In genomic region chr7:91423784-91424183, GRCm38 (mm10) we compare ENCODE assay signal across 24 mouse cellular contexts.
A peak's percentile ranks its signal among the peaks of the same experiment; 100 is the strongest.
DNase-seq lines count a peak whose midpoint lies in the region; ATAC-seq lines count a peak whose summit lies in the region.
"Had no signal": no experiment of that assay in that cellular context is flagged by ENCODE, and none has a peak within 500 bp of the region (broad histone marks: within the 10 kb centered on the region; RNA-seq: fewer than 3 reads in every experiment).

No protein-coding gene starts in this region.

- no peak overlapping the region for H3K27ac ChIP-seq in forebrain, embryonic 13.5 days
- H3K27ac ChIP-seq in forebrain, embryonic 10.5 days = no peak overlapping the region
- no peak overlapping the region for H3K27ac ChIP-seq in intestine, embryonic 16.5 days (ENCODE audit: low read length)
- H3K27ac ChIP-seq: embryonic facial prominence, embryonic 15.5 days; heart, embryonic 10.5 days; hindbrain, embryonic 12.5 days had no signal

- H3K4me3 ChIP-seq in forebrain, embryonic 13.5 days = no peak overlapping the region
- H3K4me3 ChIP-seq in forebrain, embryonic 10.5 days = no peak overlapping the region
- H3K4me3 ChIP-seq in intestine, embryonic 16.5 days (ENCODE audit: low read length) = no peak overlapping the region
- H3K4me3 ChIP-seq: embryonic facial prominence, embryonic 15.5 days; erythroblast, embryonic 14.5 days; heart, embryonic 10.5 days; hindbrain, embryonic 12.5 days had no signal

- H3K4me1 ChIP-seq in forebrain, embryonic 13.5 days = no peaks in the 10 kb centered on the region
- no peaks in the 10 kb centered on the region for H3K4me1 ChIP-seq in forebrain, embryonic 10.5 days
- no peaks in the 10 kb centered on the region for H3K4me1 ChIP-seq in intestine, embryonic 16.5 days (ENCODE audit: control insufficient read depth, insufficient read depth, low read length)
- H3K4me1 ChIP-seq: embryonic facial prominence, embryonic 15.5 days; heart, embryonic 10.5 days; hindbrain, embryonic 12.5 days had no signal

- H3K4me2 ChIP-seq in forebrain, embryonic 13.5 days = no peak overlapping the region
- H3K4me2 ChIP-seq in intestine, embryonic 16.5 days (ENCODE audit: low read depth, low read length) = no peak overlapping the region
- H3K4me2 ChIP-seq: embryonic facial prominence, embryonic 15.5 days; hindbrain, embryonic 12.5 days had no signal

- no peaks in the 10 kb centered on the region for H3K9me3 ChIP-seq in forebrain, embryonic 13.5 days (replicated peaks)
- no peaks in the 10 kb centered on the region for H3K9me3 ChIP-seq in forebrain, embryonic 10.5 days
- H3K9me3 ChIP-seq in intestine, embryonic 16.5 days (ENCODE audit: control insufficient read depth, low read length) = no peaks in the 10 kb centered on the region
- H3K9me3 ChIP-seq: embryonic facial prominence, embryonic 15.5 days; heart, embryonic 10.5 days; hindbrain, embryonic 12.5 days had no signal

- 85% methylated on average over 4 of the region's 4 CpGs for WGBS in forebrain, embryonic 13.5 days
- WGBS in forebrain, embryonic 10.5 days = 79% methylated on average over 4 of the region's 4 CpGs
- WGBS in intestine, embryonic 16.5 days = 44% methylated on average over 4 of the region's 4 CpGs

- H3K27me3 ChIP-seq in forebrain, embryonic 13.5 days = no peaks in the 10 kb centered on the region
- no peaks in the 10 kb centered on the region for H3K27me3 ChIP-seq in forebrain, embryonic 10.5 days (ENCODE audit: poor library complexity, severe bottlenecking)
- H3K27me3 ChIP-seq in intestine, embryonic 16.5 days (replicated peaks; ENCODE audit: control insufficient read depth, insufficient read depth, low read length) = no peaks in the 10 kb centered on the region
- H3K27me3 ChIP-seq: embryonic facial prominence, embryonic 15.5 days; hindbrain, embryonic 12.5 days had no signal

- no peak for DNase-seq in forebrain, embryonic 10.5 days (ENCODE audit: extremely low spot score, low spot score)
- DNase-seq in frontal cortex, postnatal 36 days (ENCODE audit: low spot score in 2 of 2) = no peak
- peak; percentile 18 for DNase-seq in A20 (ENCODE audit: low read depth, low spot score)
- DNase-seq: adrenal gland, postnatal 14 days; cerebellum, adult 2 months; cerebellum, postnatal 10 days; embryo, embryonic 11 days; gastrocnemius, postnatal 10 days; heart, adult 18-20 months; heart, postnatal 10 days; heart, postnatal 4 days; kidney, adult 2 months had no signal

- no peaks in the 10 kb centered on the region for H3K36me3 ChIP-seq in forebrain, embryonic 13.5 days (ENCODE audit: poor library complexity, severe bottlenecking)
- H3K36me3 ChIP-seq in forebrain, embryonic 10.5 days (replicated peaks) = no peaks in the 10 kb centered on the region
- H3K36me3 ChIP-seq in intestine, embryonic 16.5 days (ENCODE audit: control insufficient read depth, insufficient read depth, low read length) = no peaks in the 10 kb centered on the region
- H3K36me3 ChIP-seq: embryonic facial prominence, embryonic 15.5 days; heart, embryonic 10.5 days; hindbrain, embryonic 12.5 days had no signal

- H3K9ac ChIP-seq in forebrain, embryonic 13.5 days = no peak overlapping the region
- H3K9ac ChIP-seq in intestine, embryonic 16.5 days (ENCODE audit: low read depth, low read length) = no peak overlapping the region
- H3K9ac ChIP-seq: embryonic facial prominence, embryonic 15.5 days; hindbrain, embryonic 12.5 days had no signal

- peak; percentile 53; the same call in 1 of the 2 replicates for ATAC-seq in forebrain, embryonic 13.5 days
- 0 out of 2 replicates have a peak, but pooled peaks have one; percentile 9 for ATAC-seq in frontal cortex, adult (ENCODE audit: low TSS enrichment)
- peak; percentile 71; the same call in 1 of the 2 replicates for ATAC-seq in intestine, embryonic 16.5 days
- ATAC-seq in monocyte, adult 5-6 weeks (replicated peaks; ENCODE audit: insufficient number of reproducible peaks, low FRiP score, low TSS enrichment, poor library complexity, severe bottlenecking) = no peak
- ATAC-seq: activated CD4-positive, CD25-positive, alpha-beta regulatory T cell, adult 4 months; hindbrain, embryonic 16.5 days; inflammation-experienced regulatory T-cells, adult 6 months; Patski had no signal
